Mouse (Mus musculus): ENCODE data around the gene Jhy. TPM values are rescaled to one million over a fixed set of nuclear protein-coding genes. Genes with fewer than 3 reads are reported as not detected.

Jhy gene
- polyA plus RNA-seq (2012; fragmentation: generic; extraction: Trizol), result not detected
- long read RNA-seq, experiment 1, result 0 reads
- long read RNA-seq, experiment 2, result 0 reads

GRCm38 (mm10) chr9:40963586-40964417, at the start of gene Jhy:
Gene Jhy (minus strand): TSS chr9:40964118.
- peaks cover 51% of the 10 kb centered on the region for H3K27me3 ChIP-seq (ENCODE audit: control insufficient read depth, insufficient read depth, insufficient read length)
- no peaks in the 10 kb centered on the region for H3K79me3 ChIP-seq (ENCODE audit: low read depth)
- TF ChIP-seq FOSL1 (IDR thresholded peaks at IDR 0.05; ENCODE audit: insufficient read depth, low read length, poor library complexity, severe bottlenecking) (no peak), USF1 (IDR thresholded peaks at IDR 0.05; ENCODE audit: low read depth) (no peak), MYOD1 (IDR thresholded peaks at IDR 0.05; ENCODE audit: control insufficient read depth, insufficient read length, low read depth) (no peak), CEBPB (IDR thresholded peaks at IDR 0.05; ENCODE audit: low read depth) (no peak), MAX (IDR thresholded peaks at IDR 0.05) (no peak), MYOG (IDR thresholded peaks at IDR 0.05; ENCODE audit: control insufficient read depth, extremely low read depth, insufficient read length) (no peak), CTCF (IDR thresholded peaks at IDR 0.05; ENCODE audit: control insufficient read depth, insufficient read depth, insufficient read length) (no peak)
- H3K36me3 ChIP-seq (ENCODE audit: control insufficient read depth, insufficient read depth), result no peaks in the 10 kb centered on the region
- H3ac ChIP-seq (ENCODE audit: control insufficient read depth, insufficient read length, low read depth), result no peak within 1 kb of the TSS
- H3K4me3 ChIP-seq (ENCODE audit: insufficient read depth, poor library complexity, severe bottlenecking), result no peak within 1 kb of the TSS
- no peaks in the 10 kb centered on the region for H3K79me2 ChIP-seq (ENCODE audit: control insufficient read depth, insufficient read depth)

DNA sequence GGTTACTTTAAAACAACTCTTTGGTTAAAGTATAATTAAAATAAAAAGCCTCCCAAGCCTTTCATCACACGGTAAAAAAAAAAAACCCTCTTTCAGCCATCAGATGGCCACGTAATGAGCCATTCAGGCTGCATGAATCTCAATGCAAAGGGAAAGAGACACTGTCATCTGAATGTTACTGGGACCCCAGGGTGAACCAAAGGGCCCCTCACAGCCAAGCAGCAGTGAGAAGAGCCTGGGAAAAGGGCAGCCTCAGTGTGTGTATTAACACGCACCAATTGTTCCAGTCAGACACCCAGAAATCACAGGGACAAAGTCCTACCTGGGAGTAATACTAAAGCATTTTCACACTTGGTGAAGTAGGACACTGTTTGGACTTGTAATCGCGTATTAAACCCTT, 48.5 kb upstream of the Jhy start:
- Histone ChIP-seq H3K79me2 (ENCODE audit: control insufficient read depth, insufficient read depth) (no peaks in the 10 kb centered on the region), H3K27me3 (ENCODE audit: control insufficient read depth, insufficient read depth, insufficient read length) (no peaks in the 10 kb centered on the region), H3K79me3 (ENCODE audit: low read depth) (no peaks in the 10 kb centered on the region), H3K4me3 (ENCODE audit: insufficient read depth, poor library complexity, severe bottlenecking) (no peak overlapping the region), H3ac (ENCODE audit: control insufficient read depth, insufficient read length, low read depth) (no peak overlapping the region), H3K36me3 (ENCODE audit: control insufficient read depth, insufficient read depth) (no peaks in the 10 kb centered on the region)
- TF ChIP-seq FOSL1 (IDR thresholded peaks at IDR 0.05; ENCODE audit: insufficient read depth, low read length, poor library complexity, severe bottlenecking), result no peak
- TF ChIP-seq CEBPB (IDR thresholded peaks at IDR 0.05; ENCODE audit: low read depth), result no peak
- no peak for TF ChIP-seq USF1 (IDR thresholded peaks at IDR 0.05; ENCODE audit: low read depth)
- no peak for TF ChIP-seq MYOD1 (IDR thresholded peaks at IDR 0.05; ENCODE audit: control insufficient read depth, insufficient read length, low read depth)
- TF ChIP-seq MYOG (IDR thresholded peaks at IDR 0.05; ENCODE audit: control insufficient read depth, extremely low read depth, insufficient read length), result no peak
- no peak for TF ChIP-seq CTCF (IDR thresholded peaks at IDR 0.05; ENCODE audit: control insufficient read depth, insufficient read depth, insufficient read length)
- no peak for TF ChIP-seq MAX (IDR thresholded peaks at IDR 0.05)

- no peak overlapping the region for H3ac ChIP-seq (ENCODE audit: control insufficient read depth, insufficient read length, low read depth)
- no peaks in the 10 kb centered on the region for H3K27me3 ChIP-seq (ENCODE audit: control insufficient read depth, insufficient read depth, insufficient read length)
- no peak for TF ChIP-seq MAX (IDR thresholded peaks at IDR 0.05)
- TF ChIP-seq MYOG (IDR thresholded peaks at IDR 0.05; ENCODE audit: control insufficient read depth, extremely low read depth, insufficient read length), result no peak
- H3K79me3 ChIP-seq (ENCODE audit: low read depth), result no peaks in the 10 kb centered on the region
- H3K4me3 ChIP-seq (ENCODE audit: insufficient read depth, poor library complexity, severe bottlenecking), result no peak overlapping the region
- H3K36me3 ChIP-seq (ENCODE audit: control insufficient read depth, insufficient read depth), result no peaks in the 10 kb centered on the region
- no peaks in the 10 kb centered on the region for H3K79me2 ChIP-seq (ENCODE audit: control insufficient read depth, insufficient read depth)
Measured at GRCm38 (mm10) chr9:41011512-41012436, 47.9 kb upstream of the Jhy start.

- H3K27me3 ChIP-seq (ENCODE audit: control insufficient read depth, insufficient read depth, insufficient read length), result no peaks in the 10 kb centered on the region
Measured at GRCm38 (mm10) chr9:41007785-41008184, 43.9 kb upstream of the Jhy start.

DNA sequence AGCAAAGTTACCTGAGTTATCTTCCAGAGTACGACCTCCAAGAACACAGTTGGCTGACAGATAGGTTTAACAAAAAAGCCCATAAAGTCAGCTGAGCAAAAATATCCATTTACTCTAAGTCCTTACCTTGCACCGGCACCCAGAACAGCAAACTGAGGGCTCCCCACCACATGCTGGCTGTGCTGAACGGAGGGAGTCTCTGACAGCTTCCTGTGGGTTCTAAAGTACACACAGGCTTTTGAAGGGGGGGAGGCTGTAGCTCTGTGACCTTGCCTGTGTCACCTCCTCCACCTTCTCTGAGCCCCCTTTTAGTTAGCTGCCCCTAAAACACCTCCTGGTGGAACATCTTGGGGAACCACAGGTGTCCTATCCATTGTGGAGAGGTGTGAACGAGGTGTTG, 40.5 kb upstream of the Jhy start, which contains the start of gene Crtam:
Gene Crtam (minus strand): TSS at position 214 of the 400 bp plus-strand sequence.
- no peaks in the 10 kb centered on the region for H3K36me3 ChIP-seq (ENCODE audit: control insufficient read depth, insufficient read depth)
- TF ChIP-seq MAX (IDR thresholded peaks at IDR 0.05), result no peak
- TF ChIP-seq CEBPB (IDR thresholded peaks at IDR 0.05; ENCODE audit: low read depth), result no peak
- TF ChIP-seq CTCF (IDR thresholded peaks at IDR 0.05; ENCODE audit: control insufficient read depth, insufficient read depth, insufficient read length), result no peak
- TF ChIP-seq MYOG (IDR thresholded peaks at IDR 0.05; ENCODE audit: control insufficient read depth, extremely low read depth, insufficient read length), result no peak
- TF ChIP-seq FOSL1 (IDR thresholded peaks at IDR 0.05; ENCODE audit: insufficient read depth, low read length, poor library complexity, severe bottlenecking), result no peak
- no peak for TF ChIP-seq USF1 (IDR thresholded peaks at IDR 0.05; ENCODE audit: low read depth)
- TF ChIP-seq MYOD1 (IDR thresholded peaks at IDR 0.05; ENCODE audit: control insufficient read depth, insufficient read length, low read depth), result no peak
- no peaks in the 10 kb centered on the region for H3K27me3 ChIP-seq (ENCODE audit: control insufficient read depth, insufficient read depth, insufficient read length)
- no peaks in the 10 kb centered on the region for H3K79me2 ChIP-seq (ENCODE audit: control insufficient read depth, insufficient read depth)
- no peak within 1 kb of the TSS for H3K4me3 ChIP-seq (ENCODE audit: insufficient read depth, poor library complexity, severe bottlenecking)
- no peak within 1 kb of the TSS for H3ac ChIP-seq (ENCODE audit: control insufficient read depth, insufficient read length, low read depth)
- no peaks in the 10 kb centered on the region for H3K79me3 ChIP-seq (ENCODE audit: low read depth)

More at GRCm38 (mm10) chr9:41007785-41008184, 43.9 kb upstream of the Jhy start:
- no peaks in the 10 kb centered on the region for H3K79me3 ChIP-seq (ENCODE audit: low read depth)
- TF ChIP-seq MYOD1 (IDR thresholded peaks at IDR 0.05; ENCODE audit: control insufficient read depth, insufficient read length, low read depth) (no peak), FOSL1 (IDR thresholded peaks at IDR 0.05; ENCODE audit: insufficient read depth, low read length, poor library complexity, severe bottlenecking) (no peak), MAX (IDR thresholded peaks at IDR 0.05) (no peak), MYOG (IDR thresholded peaks at IDR 0.05; ENCODE audit: control insufficient read depth, extremely low read depth, insufficient read length) (no peak), CEBPB (IDR thresholded peaks at IDR 0.05; ENCODE audit: low read depth) (no peak), CTCF (IDR thresholded peaks at IDR 0.05; ENCODE audit: control insufficient read depth, insufficient read depth, insufficient read length) (no peak), USF1 (IDR thresholded peaks at IDR 0.05; ENCODE audit: low read depth) (no peak)
- H3K79me2 ChIP-seq (ENCODE audit: control insufficient read depth, insufficient read depth), result no peaks in the 10 kb centered on the region
- H3ac ChIP-seq (ENCODE audit: control insufficient read depth, insufficient read length, low read depth), result no peak overlapping the region
- no peaks in the 10 kb centered on the region for H3K36me3 ChIP-seq (ENCODE audit: control insufficient read depth, insufficient read depth)
- no peak overlapping the region for H3K4me3 ChIP-seq (ENCODE audit: insufficient read depth, poor library complexity, severe bottlenecking)
